Mouse (Mus musculus): ENCODE measurements around the gene Mfrp. TPM values are rescaled to one million over a fixed set of nuclear protein-coding genes. Genes with fewer than 3 reads are reported as not detected.

Gene Mfrp
- polyA plus RNA-seq (2015; fragmentation: Nextera tagmentation; extraction: Ambion mirVana): not detected in 2 replicates

DNA sequence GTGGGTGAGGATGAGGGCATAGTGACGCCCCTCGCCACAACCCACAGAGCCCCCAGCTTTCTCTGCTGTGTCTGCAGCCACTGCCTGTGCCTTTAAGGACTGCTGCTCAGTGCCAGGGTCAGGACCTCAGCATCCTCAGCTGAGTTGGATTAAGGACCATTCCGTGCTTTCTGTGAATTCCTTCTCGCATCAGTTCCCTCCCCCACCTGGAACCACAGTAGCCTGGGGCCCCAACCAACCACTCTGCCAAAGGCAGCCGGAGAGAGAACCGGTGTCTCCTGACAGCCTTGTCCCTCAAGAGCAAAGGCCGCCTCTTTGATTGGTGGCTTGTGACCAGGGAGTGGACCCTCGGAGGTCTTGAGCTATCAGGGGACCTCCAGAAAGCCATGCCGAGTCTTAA is at the start of gene Mfrp:
Gene Mfrp, plus strand, starts transcription at position 240 of the 400 bp plus-strand sequence.

DNA sequence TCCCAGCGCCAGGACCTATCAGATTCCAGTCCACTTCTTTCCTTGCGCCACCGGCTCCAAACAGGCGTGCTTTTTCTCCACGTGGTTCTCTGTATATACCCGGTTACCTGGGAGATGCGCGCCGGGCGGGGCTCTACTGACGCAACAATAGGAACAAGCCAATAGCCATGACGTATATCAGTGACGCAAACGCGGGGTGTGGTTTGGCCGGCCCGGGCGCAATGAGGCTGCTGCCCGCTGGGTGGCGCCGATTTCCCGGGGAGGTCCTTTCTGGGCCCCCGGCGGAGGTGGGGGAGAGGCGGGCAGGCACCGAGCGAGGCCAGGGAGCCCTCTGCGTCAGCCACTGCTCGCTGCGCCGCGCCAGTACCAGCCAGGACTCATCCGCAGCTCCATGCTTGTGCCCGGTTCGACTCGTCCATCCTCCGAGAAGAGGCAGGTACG is 34.7 kb upstream of the Mfrp start, which contains the start of gene Usp2:
Gene Usp2, plus strand, starts transcription at position 237 of the 441 bp plus-strand sequence.

DNA sequence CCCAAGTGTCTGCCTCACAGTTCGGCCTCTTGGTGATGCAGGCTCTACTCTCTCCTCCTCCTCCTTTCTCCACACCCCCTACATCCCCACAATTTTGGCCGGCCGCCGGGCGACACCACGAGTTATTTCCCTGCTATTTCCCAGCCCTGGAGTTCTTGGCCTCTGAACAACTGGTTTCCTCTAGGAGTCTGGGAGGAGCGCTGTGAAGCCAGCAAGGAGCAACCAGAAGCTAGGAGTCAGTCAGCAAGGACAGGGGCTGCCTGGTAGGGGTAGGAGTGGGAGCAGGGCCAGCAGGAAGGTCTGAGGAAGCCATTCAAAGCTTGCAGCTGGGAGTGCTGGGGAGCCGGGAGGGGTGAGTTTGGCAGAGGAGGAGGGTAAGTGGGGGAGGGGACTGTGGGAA is 5.6 kb downstream of the Mfrp start, which contains the start of gene C1qtnf5:
Gene C1qtnf5, plus strand, starts transcription at position 136 of the 400 bp plus-strand sequence.

DNA sequence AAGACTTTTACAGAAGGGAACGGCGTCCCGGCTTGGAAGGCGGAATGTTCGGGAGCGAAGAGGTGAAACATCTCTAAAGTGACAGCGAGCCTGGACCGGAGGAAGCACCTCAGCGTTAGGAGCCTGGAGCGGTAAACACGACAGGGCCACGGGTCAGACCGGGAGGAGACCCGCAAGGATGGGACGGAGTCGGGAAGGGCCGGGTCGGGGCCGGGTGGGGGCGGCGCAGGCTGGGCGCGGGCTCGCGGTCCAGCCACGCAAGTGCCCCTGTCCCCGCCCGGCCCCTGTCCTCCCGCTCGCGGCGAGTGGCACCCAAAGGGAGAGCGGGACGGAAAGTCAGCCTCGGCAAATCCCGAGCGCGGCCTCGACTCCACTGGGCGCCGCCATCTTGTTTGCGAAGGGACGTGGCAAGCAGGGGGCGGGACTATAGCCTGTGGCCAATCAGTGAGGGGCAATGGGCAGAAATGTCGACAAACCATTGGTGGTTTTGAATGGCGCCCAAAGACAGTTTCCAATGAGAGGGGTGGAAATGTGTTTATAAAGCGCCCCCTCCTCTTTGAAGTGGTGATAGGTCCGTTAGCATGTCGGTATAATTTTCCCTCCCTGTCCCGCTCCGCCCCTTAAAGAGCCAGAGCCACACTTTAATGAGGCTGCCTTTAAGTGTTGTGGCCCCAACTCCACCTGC is 11.7 kb downstream of the Mfrp start, which contains the start of the genes Gm49380 and Rnf26:
Gene Gm49380, minus strand, starts transcription at position 396 of the 685 bp plus-strand sequence.
Gene Rnf26, minus strand, starts transcription at position 413 of the 685 bp plus-strand sequence.

DNA sequence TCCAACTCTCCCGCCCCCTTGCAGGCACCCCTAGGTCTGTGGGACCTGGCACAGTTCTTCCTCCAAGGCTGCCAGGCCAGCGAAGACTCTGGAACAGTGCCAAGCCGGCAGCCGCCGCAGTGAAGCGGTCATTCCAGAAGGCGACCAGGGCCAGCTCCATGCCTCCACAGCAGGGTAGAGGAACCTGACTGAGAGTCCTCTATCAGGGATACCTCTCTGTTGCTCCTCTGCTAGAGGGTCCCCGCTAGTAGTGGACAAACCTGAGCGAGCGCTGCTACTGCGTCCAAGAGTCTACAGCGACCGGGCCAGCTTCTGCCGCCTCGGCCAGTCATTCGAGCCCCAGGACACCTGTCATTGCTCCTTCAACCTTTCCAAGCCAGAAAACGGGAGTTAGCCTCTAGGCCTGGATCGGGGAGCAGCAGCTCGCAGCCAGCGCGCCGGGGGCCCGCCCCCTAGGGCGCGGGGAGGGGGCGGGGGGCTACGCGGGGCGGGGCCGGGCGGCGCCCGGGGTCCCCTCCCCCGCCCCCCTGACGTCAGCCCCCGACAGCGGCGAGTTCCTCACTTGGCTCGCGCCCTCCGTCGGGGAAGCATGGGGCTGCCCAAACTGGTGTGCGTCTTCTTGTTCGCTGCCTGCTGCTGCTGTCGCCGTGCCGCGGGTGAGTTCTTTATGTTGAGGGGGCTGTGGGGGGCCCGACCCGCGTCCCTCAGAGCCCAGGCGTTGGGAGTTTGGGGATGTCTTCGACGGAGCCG is 32.7 kb downstream of the Mfrp start, which contains the start of gene Mcam:
Gene Mcam, plus strand, starts transcription at position 369 of the 750 bp plus-strand sequence.

Other genes starting within 250 kb of the Mfrp start
- 1.4 and 2.7 TPM in 2 replicates for gene Thy1, start 58.3 kb upstream of the Mfrp start, polyA plus RNA-seq (2015; fragmentation: Nextera tagmentation; extraction: Ambion mirVana)
- 3.2 and 4.1 TPM in 2 replicates for gene Usp2, start 34.7 kb upstream of the Mfrp start, polyA plus RNA-seq (2015; fragmentation: Nextera tagmentation; extraction: Ambion mirVana)
- gene C1qtnf5, start 5.5 kb downstream of the Mfrp start, polyA plus RNA-seq (2015; fragmentation: Nextera tagmentation; extraction: Ambion mirVana): 2.2 and 3.0 TPM in 2 replicates
- gene Gm49380, start 11.8 kb downstream of the Mfrp start, polyA plus RNA-seq (2015; fragmentation: Nextera tagmentation; extraction: Ambion mirVana): 0.05 TPM in 2 replicates
- 36.8 and 41.0 TPM in 2 replicates for gene Rnf26, start 11.8 kb downstream of the Mfrp start, polyA plus RNA-seq (2015; fragmentation: Nextera tagmentation; extraction: Ambion mirVana)
- 12.6 and 12.7 TPM in 2 replicates for gene Mcam, start 32.7 kb downstream of the Mfrp start, polyA plus RNA-seq (2015; fragmentation: Nextera tagmentation; extraction: Ambion mirVana)
- 8.3 and 9.9 TPM in 2 replicates for gene Cbl, start 132.3 kb downstream of the Mfrp start, polyA plus RNA-seq (2015; fragmentation: Nextera tagmentation; extraction: Ambion mirVana)
- not detected in 2 replicates for gene Ccdc153, start 138.9 kb downstream of the Mfrp start, polyA plus RNA-seq (2015; fragmentation: Nextera tagmentation; extraction: Ambion mirVana)
- 0.33 TPM in 1 of 2 replicates, not detected in the other for gene Pdzd3, start 149.7 kb downstream of the Mfrp start, polyA plus RNA-seq (2015; fragmentation: Nextera tagmentation; extraction: Ambion mirVana)
- 6.4 and 7.7 TPM in 2 replicates for gene Nlrx1, start 166.9 kb downstream of the Mfrp start, polyA plus RNA-seq (2015; fragmentation: Nextera tagmentation; extraction: Ambion mirVana)
- gene Abcg4, start 186.9 kb downstream of the Mfrp start, polyA plus RNA-seq (2015; fragmentation: Nextera tagmentation; extraction: Ambion mirVana): 13.3 and 15.8 TPM in 2 replicates
- gene Hinfp, start 203.9 kb downstream of the Mfrp start, polyA plus RNA-seq (2015; fragmentation: Nextera tagmentation; extraction: Ambion mirVana): 12.2 TPM in 2 replicates
- 5.4 TPM in 2 replicates for gene C2cd2l, start 218.6 kb downstream of the Mfrp start, polyA plus RNA-seq (2015; fragmentation: Nextera tagmentation; extraction: Ambion mirVana)
- 18.9 and 19.9 TPM in 2 replicates for gene Dpagt1, start 224.3 kb downstream of the Mfrp start, polyA plus RNA-seq (2015; fragmentation: Nextera tagmentation; extraction: Ambion mirVana)
- 271 and 276 TPM in 2 replicates for gene H2afx, start 233.0 kb downstream of the Mfrp start, polyA plus RNA-seq (2015; fragmentation: Nextera tagmentation; extraction: Ambion mirVana)
- 1,115 and 1,341 TPM in 2 replicates for gene Hmbs, start 242.5 kb downstream of the Mfrp start, polyA plus RNA-seq (2015; fragmentation: Nextera tagmentation; extraction: Ambion mirVana)

Measured in spleen, postnatal 0 days (tissue).